Mouse (Mus musculus) layer of hippocampus, adult 8-10 months (tissue): Measurements from ENCODE around the gene 9830107B12Rik. TPM values are rescaled to one million over a fixed set of nuclear protein-coding genes. Genes with fewer than 3 reads are reported as not detected.
"Not testable (repeated sequence)": the region's sequence is repeated elsewhere in the genome, so short reads cannot be mapped to it uniquely, and the experiment has no call there.

Experiments used
- DNase-seq, 2 experiments: peaks; one replicate each; pipeline ENCODE4 v3.0.0; 2022; ENCODE audit warnings: low spot score in 2 of 2
- total RNA-seq, 4 experiments: library from RNA; stranded (reverse); gene quantifications; 2 replicates each; pipeline ENCODE4 v1.2.4; 2022

Gene 9830107B12Rik
- total RNA-seq = not detected

- no peak for DNase-seq
These were observed at the start of gene 9830107B12Rik for GRCm38 (mm10) chr17:48146120-48146519. 9830107B12Rik (minus strand) TSS chr17:48146268.

GRCm38 (mm10) chr17:48192366-48192765 lies 46.3 kb upstream of the 9830107B12Rik start:
- no peak for DNase-seq

GRCm38 (mm10) chr17:48185252-48185651 lies 39.2 kb upstream of the 9830107B12Rik start:
- no peak for DNase-seq

- DNase-seq = not testable (repeated sequence)
These were observed 21.0 kb upstream of the 9830107B12Rik start, which contains the start of gene A530064D06Rik for GRCm38 (mm10) chr17:48167103-48167502. A530064D06Rik (minus strand) TSS chr17:48167275.

- no peak for DNase-seq
These were observed 11.5 kb upstream of the 9830107B12Rik start for GRCm38 (mm10) chr17:48157382-48158076.

- DNase-seq = no peak
These were observed 13.3 kb downstream of the 9830107B12Rik start for GRCm38 (mm10) chr17:48132810-48133209.

- no peak for DNase-seq
These were observed 25.6 kb downstream of the 9830107B12Rik start for GRCm38 (mm10) chr17:48120456-48120855.

GRCm38 (mm10) chr17:48119656-48120055 lies 26.4 kb downstream of the 9830107B12Rik start:
- DNase-seq = peak in 1 of 2 experiments; percentile 77

- no peak for DNase-seq
These were observed 27.5 kb downstream of the 9830107B12Rik start for GRCm38 (mm10) chr17:48118570-48118969.

GRCm38 (mm10) chr17:48110547-48111287 lies 35.4 kb downstream of the 9830107B12Rik start:
- DNase-seq = no peak

- DNase-seq = no peak
These were observed 37.5 kb downstream of the 9830107B12Rik start for GRCm38 (mm10) chr17:48108520-48108919.

- no peak for DNase-seq
These were observed 38.2 kb downstream of the 9830107B12Rik start for GRCm38 (mm10) chr17:48107862-48108261.

GRCm38 (mm10) chr17:48107333-48107732 lies 38.7 kb downstream of the 9830107B12Rik start:
- DNase-seq = no peak

- peak; percentile 81 to 88 for DNase-seq
These were observed 45.3 kb downstream of the 9830107B12Rik start for GRCm38 (mm10) chr17:48100441-48101417.

GRCm38 (mm10) chr17:48099312-48099711 lies 46.8 kb downstream of the 9830107B12Rik start:
- no peak for DNase-seq

- no peak for DNase-seq
These were observed 47.6 kb downstream of the 9830107B12Rik start for GRCm38 (mm10) chr17:48098528-48098890.

- DNase-seq = no peak
These were observed 48.1 kb downstream of the 9830107B12Rik start for GRCm38 (mm10) chr17:48097743-48098527.

- no peak for DNase-seq
These were observed 48.9 kb downstream of the 9830107B12Rik start for GRCm38 (mm10) chr17:48097011-48097742.

- DNase-seq = no peak
These were observed 49.7 kb downstream of the 9830107B12Rik start for GRCm38 (mm10) chr17:48096321-48096720.

- DNase-seq = no peak
These were observed 50.3 kb downstream of the 9830107B12Rik start for GRCm38 (mm10) chr17:48095718-48096121.
